Mouse (Mus musculus) regulatory T cell (primary cell): ENCODE results near the gene Uba1.
"Not testable (repeated sequence)": the region's sequence is repeated elsewhere in the genome, so short reads cannot be mapped to it uniquely, and the experiment has no call there.

Experiments
- in situ Hi-C: fragments of 300-600 bp; cut with MboI, MseI; formaldehyde crosslinking; loops from one replicate; pipeline ENCODE4 v1.15.1; 2025; ENCODE audit warnings: high pct_unique_total_duplicates

Uba1 gene

GRCm38 (mm10) chrX:20728681-20729080 lies 70.6 kb downstream of the Uba1 start:
- in situ Hi-C loops = no loop called here

GRCm38 (mm10) chrX:20730048-20730447 lies 71.9 kb downstream of the Uba1 start:
- in situ Hi-C loops = not testable (repeated sequence)
